Mouse (Mus musculus) myocyte (in vitro differentiated cells): ENCODE measurements at regions not wholly inside any gene's neighbourhood (a gene's known extent, or its start where the extent isn't known, plus 50 kb on each side); places are given as distances from the start of the nearest gene placed in this dataset.
A peak's percentile ranks its signal among the peaks of the same experiment; 100 is the strongest.

Experiments
- H3K27me3 ChIP-seq: one replicate; pipeline ENCODE4 v1.6.1; 2011; ENCODE audit not compliant: control insufficient read depth, insufficient read depth, insufficient read length
- H3K36me3 ChIP-seq: one replicate; pipeline ENCODE4 v1.6.1; 2011; ENCODE audit not compliant: control insufficient read depth, insufficient read depth
- H3K4me2 ChIP-seq: one replicate; pipeline ENCODE4 v1.6.1; 2011; ENCODE audit warnings: low read depth, control low read depth
- H3K4me3 ChIP-seq: one replicate; pipeline ENCODE4 v1.5.1; 2011; ENCODE audit warnings: mild to moderate bottlenecking, control low read depth, moderate library complexity
- H3K79me2 ChIP-seq: one replicate; pipeline ENCODE4 v1.6.1; 2011; ENCODE audit not compliant: control insufficient read depth, insufficient read depth
- H3ac ChIP-seq: one replicate; pipeline ENCODE4 v1.6.1; 2011; ENCODE audit not compliant: control insufficient read depth, insufficient read length
- CEBPB ChIP-seq: IDR thresholded peaks from 2 replicates; pipeline ENCODE4 v1.6.1; 2011; ENCODE audit warnings: mild to moderate bottlenecking, moderate library complexity; ENCODE audit not compliant: poor library complexity, insufficient read depth, severe bottlenecking
- E2F4 ChIP-seq: IDR thresholded peaks from one replicate; pipeline ENCODE4 v1.6.1; 2011; ENCODE audit warnings: mild to moderate bottlenecking, control low read depth, moderate library complexity; ENCODE audit not compliant: insufficient read depth
- MAX ChIP-seq: IDR thresholded peaks from one replicate; pipeline ENCODE4 v1.6.1; 2011; ENCODE audit warnings: low read depth, mild to moderate bottlenecking, control low read depth
- MYOD1 ChIP-seq, 3 experiments: IDR thresholded peaks; one replicate each; pipeline ENCODE4 v1.6.1; 2011; ENCODE audit warnings: control low read depth in 2 of 3, low read depth in 2 of 3, mild to moderate bottlenecking in 2 of 3, moderate library complexity in 1 of 3; ENCODE audit not compliant: insufficient read length in 2 of 3, control insufficient read depth in 1 of 3
- MYOG ChIP-seq, 3 experiments: IDR thresholded peaks; one replicate each; pipeline ENCODE4 v1.6.1; 2011; ENCODE audit warnings: control low read depth in 2 of 3, low read depth in 2 of 3, mild to moderate bottlenecking in 2 of 3; ENCODE audit not compliant: insufficient read length in 2 of 3, control insufficient read depth in 1 of 3, insufficient read depth in 1 of 3
- POLR2A ChIP-seq: IDR thresholded peaks from one replicate; pipeline ENCODE4 v1.6.1; 2011; ENCODE audit warnings: low read depth, mild to moderate bottlenecking, control low read depth, moderate library complexity; ENCODE audit not compliant: insufficient read length
- POLR2AphosphoS2 ChIP-seq: IDR thresholded peaks from one replicate; pipeline ENCODE4 v1.6.1; 2011; ENCODE audit warnings: low read depth, control low read depth; ENCODE audit not compliant: insufficient read length
- REST ChIP-seq: IDR thresholded peaks from one replicate; pipeline ENCODE4 v1.6.1; 2011; ENCODE audit warnings: mild to moderate bottlenecking, control low read depth, moderate library complexity; ENCODE audit not compliant: insufficient read depth, insufficient read length
- SRF ChIP-seq: IDR thresholded peaks from one replicate; pipeline ENCODE4 v1.6.1; 2011; ENCODE audit warnings: low read depth; ENCODE audit not compliant: control insufficient read depth, insufficient read length
- TCF12 ChIP-seq: IDR thresholded peaks from one replicate; pipeline ENCODE4 v1.6.1; 2011; ENCODE audit warnings: mild to moderate bottlenecking, control low read depth; ENCODE audit not compliant: poor library complexity, insufficient read depth, severe bottlenecking
- TCF3 ChIP-seq: IDR thresholded peaks from one replicate; pipeline ENCODE4 v1.6.1; 2011; ENCODE audit warnings: low read depth, control low read depth; ENCODE audit not compliant: insufficient read length
- USF1 ChIP-seq: IDR thresholded peaks from one replicate; pipeline ENCODE4 v1.6.1; 2011; ENCODE audit warnings: low read depth, mild to moderate bottlenecking, control low read depth, moderate library complexity

DNA sequence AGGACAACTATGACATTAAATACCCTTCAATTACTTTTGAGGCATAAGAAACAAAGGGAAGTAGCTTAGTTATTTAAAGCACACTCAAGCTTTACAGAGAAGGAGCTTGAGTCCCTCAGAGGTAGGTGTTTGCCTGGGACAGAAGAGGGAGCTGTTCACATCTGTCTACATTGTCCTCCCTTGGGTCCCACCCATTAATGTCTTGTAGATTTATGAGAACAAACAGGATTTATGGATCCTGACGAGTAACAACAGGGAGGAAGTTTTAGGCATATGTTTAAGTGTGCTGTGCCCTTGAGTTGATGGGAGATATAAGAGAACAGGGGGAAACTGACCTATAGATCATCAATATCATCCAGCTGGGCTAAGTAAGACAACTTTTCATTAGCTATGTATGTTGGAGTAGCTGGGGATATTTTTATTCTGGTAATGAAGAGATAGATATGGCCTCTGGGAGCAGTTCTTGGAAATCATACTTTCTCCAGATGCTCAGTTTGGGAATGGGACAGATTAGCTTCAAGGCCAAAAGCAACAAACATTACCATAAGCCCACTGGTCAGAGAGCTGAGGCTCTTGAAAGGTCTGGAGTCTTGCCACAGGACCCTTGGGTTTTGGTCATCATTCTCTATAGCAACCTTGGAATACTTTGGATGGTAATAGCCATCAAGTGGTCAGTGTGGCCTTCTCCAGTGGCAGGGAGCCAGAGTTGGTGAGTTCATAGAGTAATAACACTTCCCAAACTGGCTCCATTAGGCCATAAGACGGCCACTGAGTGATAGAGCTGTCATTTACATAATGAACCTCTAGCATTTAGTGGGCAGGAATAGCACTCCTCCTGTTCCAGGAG is 487.3 kb downstream of the Meis1 start:
- Histone ChIP-seq H3K79me2 (no peaks in the 10 kb centered on the region), H3K4me2 (no peak overlapping the region), H3ac (no peak overlapping the region), H3K36me3 (no peaks in the 10 kb centered on the region), H3K27me3 (no peaks in the 10 kb centered on the region), H3K4me3 (no peak overlapping the region)
- TF ChIP-seq TCF3 (no peak), MYOD1 (IDR thresholded peaks at IDR 0.05; ENCODE audit: control insufficient read depth in 1 of 3, insufficient read length in 2 of 3, low read depth in 2 of 3) (no peak), POLR2A (no peak), REST (no peak), USF1 (no peak), CEBPB (no peak), MAX (no peak), POLR2AphosphoS2 (no peak), MYOG (IDR thresholded peaks at IDR 0.05; ENCODE audit: control insufficient read depth in 1 of 3, insufficient read depth in 1 of 3, insufficient read length in 2 of 3, low read depth in 2 of 3) (no peak), TCF12 (no peak), E2F4 (no peak), SRF (no peak)

DNA sequence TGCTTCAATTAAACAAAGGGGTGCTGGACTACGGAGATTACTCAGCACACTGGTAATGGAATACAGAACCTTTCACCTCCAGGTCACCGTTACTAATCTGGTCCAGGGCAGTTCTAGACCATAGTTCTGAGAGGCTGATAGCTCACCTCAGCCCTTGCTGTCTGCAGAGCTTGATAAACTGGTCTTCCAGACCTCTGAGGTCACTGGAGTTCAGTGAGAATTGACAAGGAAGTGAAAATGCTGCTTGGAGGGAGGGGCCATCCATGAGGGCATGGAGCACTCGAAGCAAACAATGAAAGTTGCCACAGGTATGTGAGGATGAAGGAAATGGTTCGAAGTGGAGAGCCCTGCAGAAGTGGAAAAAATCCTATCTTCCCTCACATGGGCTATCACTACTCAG is 490.2 kb downstream of the Meis1 start:
- Histone ChIP-seq H3ac (no peak overlapping the region), H3K27me3 (no peaks in the 10 kb centered on the region), H3K4me2 (no peak overlapping the region), H3K4me3 (no peak overlapping the region), H3K79me2 (no peaks in the 10 kb centered on the region), H3K36me3 (no peaks in the 10 kb centered on the region)
- TF ChIP-seq POLR2AphosphoS2 (no peak), MAX (no peak), POLR2A (no peak)

DNA sequence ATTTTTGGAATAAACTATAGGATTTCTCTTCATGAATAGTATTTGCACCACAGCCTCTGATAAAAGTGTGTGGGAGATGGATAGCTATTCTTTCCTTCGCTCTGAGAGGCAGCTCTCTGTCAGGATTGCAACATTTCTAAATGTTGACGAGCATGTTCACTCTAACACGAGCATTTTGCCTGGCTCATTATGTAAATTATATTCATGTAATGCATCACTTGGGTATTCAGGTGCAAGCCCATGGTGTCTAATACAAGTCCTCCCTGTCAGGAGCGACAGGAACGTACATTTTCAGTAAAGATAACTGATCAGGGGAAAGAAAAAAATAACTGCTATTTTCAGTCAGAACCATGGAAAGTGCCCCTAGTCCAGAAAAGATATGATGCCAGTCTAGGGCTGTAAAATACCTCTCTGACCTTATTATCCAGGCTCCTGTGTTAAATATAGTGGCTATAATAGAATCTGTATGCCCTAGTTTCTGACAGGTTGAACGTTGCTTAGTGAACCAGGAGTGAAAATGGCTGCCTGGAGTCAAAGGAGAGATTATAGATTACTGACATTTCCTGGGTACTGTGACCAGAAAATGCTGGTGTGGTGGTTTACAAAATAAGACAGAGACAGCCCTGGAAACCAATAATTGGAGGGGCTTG is 523.6 kb downstream of the Meis1 start:
- H3K79me2 ChIP-seq = no peaks in the 10 kb centered on the region
- TF ChIP-seq TCF3 = no peak
- TF ChIP-seq SRF = no peak
- no peak for TF ChIP-seq POLR2A
- no peak for TF ChIP-seq REST
- TF ChIP-seq POLR2AphosphoS2 = no peak
- TF ChIP-seq CEBPB = no peak
- TF ChIP-seq MYOG (IDR thresholded peaks at IDR 0.05; ENCODE audit: control insufficient read depth in 1 of 3, insufficient read depth in 1 of 3, insufficient read length in 2 of 3, low read depth in 2 of 3) = no peak
- TF ChIP-seq TCF12 = no peak
- H3K27me3 ChIP-seq = no peaks in the 10 kb centered on the region
- no peak overlapping the region for H3K4me3 ChIP-seq
- H3K36me3 ChIP-seq = no peaks in the 10 kb centered on the region
- no peak overlapping the region for H3ac ChIP-seq
- no peak overlapping the region for H3K4me2 ChIP-seq

DNA sequence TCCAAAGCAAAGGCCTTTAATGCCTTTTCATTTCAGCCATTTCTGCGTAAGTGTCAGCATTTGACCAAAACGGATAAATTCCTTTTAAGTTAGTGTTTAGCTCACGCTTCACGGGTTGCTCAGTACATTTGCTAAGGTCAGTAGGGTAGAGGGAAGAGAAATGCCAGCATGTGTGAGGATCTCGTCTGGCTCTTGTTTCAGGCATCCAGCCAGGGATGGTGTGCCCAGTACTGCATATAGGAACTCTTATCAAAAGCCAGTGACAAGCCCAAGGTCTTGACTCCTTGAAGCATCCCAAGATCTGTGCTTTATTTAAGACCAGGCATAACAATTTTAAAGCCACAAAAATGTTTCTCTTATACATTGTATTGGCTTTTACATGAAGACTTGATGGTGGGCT is 524.8 kb downstream of the Meis1 start:
- Histone ChIP-seq H3K27me3 (no peaks in the 10 kb centered on the region), H3K4me2 (no peak overlapping the region), H3K4me3 (no peak overlapping the region), H3ac (no peak overlapping the region), H3K79me2 (no peaks in the 10 kb centered on the region), H3K36me3 (no peaks in the 10 kb centered on the region)
- no peak for TF ChIP-seq E2F4
- no peak for TF ChIP-seq REST
- TF ChIP-seq POLR2A = no peak
- no peak for TF ChIP-seq TCF12
- TF ChIP-seq MYOD1 (IDR thresholded peaks at IDR 0.05; ENCODE audit: control insufficient read depth in 1 of 3, insufficient read length in 2 of 3, low read depth in 2 of 3) = no peak
- TF ChIP-seq CEBPB = no peak
- no peak for TF ChIP-seq TCF3
- no peak for TF ChIP-seq USF1
- no peak for TF ChIP-seq MYOG (IDR thresholded peaks at IDR 0.05; ENCODE audit: control insufficient read depth in 1 of 3, insufficient read depth in 1 of 3, insufficient read length in 2 of 3, low read depth in 2 of 3)
- TF ChIP-seq SRF = no peak
- no peak for TF ChIP-seq MAX
- no peak for TF ChIP-seq POLR2AphosphoS2

DNA sequence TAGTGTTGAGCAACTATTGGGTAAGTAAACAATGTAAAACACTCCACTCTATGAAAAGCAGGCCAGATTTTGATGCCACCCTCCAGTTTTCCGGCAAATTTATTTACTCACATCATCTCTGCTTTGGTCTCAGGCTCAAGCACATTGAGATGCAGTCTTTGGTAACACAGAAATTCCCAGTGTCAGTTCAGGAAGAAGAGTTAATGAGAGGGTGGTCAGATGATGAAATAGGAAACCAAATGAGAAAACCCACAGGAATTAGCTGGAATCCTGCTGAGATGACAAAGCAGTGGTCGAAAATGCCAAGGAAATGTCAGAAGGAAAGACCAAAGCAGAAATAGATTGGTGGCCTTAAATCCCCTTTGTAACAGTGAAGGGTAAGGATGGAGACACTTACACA is 525.7 kb downstream of the Meis1 start:
- TF ChIP-seq USF1 (peak; percentile 10), CEBPB (0 out of 2 replicates have a peak, but pooled peaks have one; percentile 33), REST (no peak)
- no peaks in the 10 kb centered on the region for H3K36me3 ChIP-seq
- H3ac ChIP-seq = no peak overlapping the region
- H3K27me3 ChIP-seq = no peaks in the 10 kb centered on the region
- peak overlapping the region; percentile 5 for H3K4me3 ChIP-seq
- H3K4me2 ChIP-seq = peak overlapping the region; percentile 46
- no peaks in the 10 kb centered on the region for H3K79me2 ChIP-seq
